Mouse (Mus musculus): ENCODE results near the gene Rap2a.

GRCm38 (mm10) chr14:120519921-120520320 lies 41.7 kb downstream of the Rap2a start:
- no peak for TF ChIP-seq POLR2A (IDR thresholded peaks at IDR 0.05; ENCODE audit: insufficient read depth, low read depth, low read length)
- TF ChIP-seq CTCF (IDR thresholded peaks at IDR 0.05), result no peak
